Mouse (Mus musculus) lung, adult 2 months (tissue): ENCODE measurements around the gene Oat. TPM values are rescaled to one million over a fixed set of nuclear protein-coding genes. Genes with fewer than 3 reads are reported as not detected.

Source experiments
- DNase-seq: peaks from one replicate; pipeline ENCODE4 v3.0.0; 2022
- H3K4me1 ChIP-seq: fragments of 200-500 bp; 2 replicates; pipeline ENCODE4 v1.6.1; 2011; ENCODE audit warnings: low read length; ENCODE audit not compliant: control insufficient read depth, insufficient read depth
- H3K4me3 ChIP-seq: fragments of 200-500 bp; replicated peaks from 2 replicates; pipeline ENCODE3; 2011; ENCODE audit warnings: low read depth, mild to moderate bottlenecking, control low read depth, low read length; ENCODE audit errors: extremely low read depth
- CTCF ChIP-seq: fragments of 200-500 bp; IDR thresholded peaks from 2 replicates; pipeline ENCODE4 v1.5.1; 2011; ENCODE audit warnings: mild to moderate bottlenecking, low read length, control low read depth; ENCODE audit not compliant: insufficient read depth
- POLR2A ChIP-seq: fragments of 200-500 bp; IDR thresholded peaks from 2 replicates; pipeline ENCODE4 v1.6.1; 2011; ENCODE audit warnings: low read depth, mild to moderate bottlenecking, control low read depth, low read length, borderline replicate concordance; ENCODE audit errors: extremely low read depth
- WGBS: fragments of 180-500 bp; shearing (Covaris S2); methylation state at CpG from one replicate; pipeline ENCODE4 v1.1.7; 2018; 5-methylcytosine and 5-hydroxymethylcytosine counted together
- polyA plus RNA-seq: library from polyadenylated mRNA; depleted of rRNA; stranded (reverse); fragments of >200 nt; gene quantifications from 2 replicates; pipeline ENCODE4 v1.2.3, GENCODE M21; 2012

The Oat gene
- polyA plus RNA-seq, 1 experiment = 152 TPM

- no peak for TF ChIP-seq CTCF
- no peak for TF ChIP-seq POLR2A
- WGBS = 82% methylated on average over 3 of the region's 3 CpGs
- peaks cover 3% of the 10 kb centered on the region; the same call in 1 of the 2 replicates for H3K4me1 ChIP-seq
- H3K4me3 ChIP-seq = no peak overlapping the region
- DNase-seq = no peak
These were observed 19.6 kb upstream of the Oat start for GRCm38 (mm10) chr7:132595787-132596186.

- no peak for DNase-seq
- Histone ChIP-seq H3K4me1 (no peaks in the 10 kb centered on the region), H3K4me3 (no peak overlapping the region)
- TF ChIP-seq POLR2A (no peak), CTCF (no peak)
- 97% methylated on average over 2 of the region's 2 CpGs for WGBS
These were observed 18.1 kb upstream of the Oat start for GRCm38 (mm10) chr7:132594325-132594724.

GRCm38 (mm10) chr7:132593762-132594161 lies 17.6 kb upstream of the Oat start:
- H3K4me3 ChIP-seq = no peak overlapping the region
- no peaks in the 10 kb centered on the region for H3K4me1 ChIP-seq
- no peak for DNase-seq
- no peak for TF ChIP-seq CTCF
- TF ChIP-seq POLR2A = no peak
- WGBS = 79% methylated on average over 2 of the region's 2 CpGs

GRCm38 (mm10) chr7:132589610-132590009 lies 13.4 kb upstream of the Oat start:
- WGBS = 64% methylated on average over 5 of the region's 5 CpGs
- no peaks in the 10 kb centered on the region for H3K4me1 ChIP-seq
- no peak for DNase-seq
- TF ChIP-seq POLR2A (no peak), CTCF (no peak)
- H3K4me3 ChIP-seq = no peak overlapping the region

- no peak for DNase-seq
- no peaks in the 10 kb centered on the region for H3K4me1 ChIP-seq
- no peak for TF ChIP-seq CTCF
- no peak for TF ChIP-seq POLR2A
- H3K4me3 ChIP-seq = no peak overlapping the region
- WGBS = 59% methylated on average over 5 of the region's 5 CpGs
These were observed 11.0 kb upstream of the Oat start for GRCm38 (mm10) chr7:132587167-132587566.

- TF ChIP-seq POLR2A (no peak), CTCF (no peak)
- 50% methylated on average over 3 of the region's 3 CpGs for WGBS
These were observed 9.7 kb upstream of the Oat start for GRCm38 (mm10) chr7:132585695-132586491.

GRCm38 (mm10) chr7:132581441-132581840 lies 5.2 kb upstream of the Oat start:
- TF ChIP-seq POLR2A = no peak
- TF ChIP-seq CTCF = no peak
- no peak for DNase-seq
- 90% methylated on average over 2 of the region's 2 CpGs for WGBS
- Histone ChIP-seq H3K4me3 (no peak overlapping the region), H3K4me1 (peaks cover 3% of the 10 kb centered on the region)

More at GRCm38 (mm10) chr7:132585695-132586491, 9.7 kb upstream of the Oat start:
- Histone ChIP-seq H3K4me3 (no peak overlapping the region), H3K4me1 (no peaks in the 10 kb centered on the region)
- no peak for DNase-seq

- peaks cover 4% of the 10 kb centered on the region for H3K4me1 ChIP-seq
- DNase-seq = no peak
- TF ChIP-seq POLR2A (no peak), CTCF (no peak)
- WGBS = 66% methylated on average over 6 of the region's 6 CpGs
- H3K4me3 ChIP-seq = no peak overlapping the region
These were observed 4.3 kb upstream of the Oat start for GRCm38 (mm10) chr7:132580511-132580910.

GRCm38 (mm10) chr7:132576891-132577290 lies 693 bp upstream of the Oat start:
- Histone ChIP-seq H3K4me1 (peaks cover 4% of the 10 kb centered on the region), H3K4me3 (no peak overlapping the region)
- DNase-seq = no peak
- no peak for TF ChIP-seq POLR2A
- TF ChIP-seq CTCF = no peak
- 32% methylated on average over 4 of the region's 4 CpGs for WGBS

- peak; percentile 75 for DNase-seq
- Histone ChIP-seq H3K4me3 (peak overlapping the region; percentile 92), H3K4me1 (peaks cover 4% of the 10 kb centered on the region)
- under 1% methylated on average over 13 of the region's 13 CpGs for WGBS
- TF ChIP-seq CTCF = peak; percentile 71
- TF ChIP-seq POLR2A = peak; percentile 25; the same call in 1 of the 2 replicates
These were observed 575 bp downstream of the Oat start for GRCm38 (mm10) chr7:132575623-132576022.
